Mouse (Mus musculus) heart, postnatal 0 days (tissue): ENCODE results near the gene Scd4. TPM values are rescaled to one million over a fixed set of nuclear protein-coding genes. Genes with fewer than 3 reads are reported as not detected.
A peak's percentile ranks its signal among the peaks of the same experiment; 100 is the strongest.

Experiments used
- ATAC-seq: fragments of 200-750 bp; cut with Nextera tagmentation; 2 replicates; pipeline ENCODE4 v1.8.0; 2017; ENCODE audit warnings: low read depth, moderate number of reproducible peaks, moderate library complexity; ENCODE audit not compliant: insufficient read depth
- DNase-seq: peaks from one replicate; pipeline ENCODE4 v3.0.0-alpha.2; 2016; ENCODE audit warnings: low spot score
- H3K27ac ChIP-seq: fragments of 300-500 bp; sonication (generic); 2 replicates; pipeline ENCODE4 v1.5.1; 2014; ENCODE audit warnings: low read depth, mild to moderate bottlenecking
- H3K27me3 ChIP-seq: fragments of 300-500 bp; sonication (generic); 2 replicates; pipeline ENCODE4 v1.6.1; 2014; ENCODE audit warnings: low read length, mixed read lengths; ENCODE audit not compliant: control insufficient read depth, insufficient read depth
- H3K36me3 ChIP-seq: fragments of 300-500 bp; sonication (generic); replicated peaks from 2 replicates; pipeline ENCODE4 v1.6.1; 2014; ENCODE audit warnings: low read length, mixed read lengths; ENCODE audit not compliant: control insufficient read depth, insufficient read depth
- H3K4me1 ChIP-seq: fragments of 300-500 bp; sonication (generic); 2 replicates; pipeline ENCODE4 v1.6.1; 2014; ENCODE audit warnings: antibody characterized with exemption; ENCODE audit not compliant: control insufficient read depth, insufficient read depth
- H3K4me2 ChIP-seq: fragments of 300-500 bp; sonication (generic); 2 replicates; pipeline ENCODE4 v1.6.1; 2014; ENCODE audit warnings: low read depth, mild to moderate bottlenecking, low read length, moderate library complexity
- H3K4me3 ChIP-seq: fragments of 300-500 bp; sonication (generic); 2 replicates; pipeline ENCODE4 v1.5.1; 2014; ENCODE audit warnings: low read depth, low read length
- H3K9ac ChIP-seq: fragments of 300-500 bp; sonication (generic); replicated peaks from 2 replicates; pipeline ENCODE4 v1.6.1; 2014; ENCODE audit warnings: low read depth, low read length, mixed read lengths
- H3K9me3 ChIP-seq: fragments of 300-500 bp; sonication (generic); replicated peaks from 2 replicates; pipeline ENCODE4 v1.6.1; 2016; ENCODE audit warnings: low read length; ENCODE audit not compliant: control insufficient read depth
- CTCF ChIP-seq: IDR thresholded peaks from 2 replicates; pipeline ENCODE4 v1.5.1; 2016; ENCODE audit warnings: antibody characterized with exemption, control low read depth, low read depth
- EP300 ChIP-seq: IDR thresholded peaks from 2 replicates; pipeline ENCODE4 v1.6.1; 2016; ENCODE audit warnings: antibody characterized with exemption, low read depth
- WGBS: fragments of 180-500 bp; shearing (Covaris S2); extraction: QIAGEN DNeasy Blood & Tissue Kit; methylation state at CpG from one replicate; pipeline ENCODE4 v1.1.7; 2014; 5-methylcytosine and 5-hydroxymethylcytosine counted together
- polyA plus RNA-seq: library from polyadenylated mRNA; unstranded; fragments of >200 nt; fragmentation: Nextera tagmentation; extraction: Ambion mirVana; gene quantifications from 2 replicates; pipeline ENCODE4 v1.2.1, GENCODE M21; 2015
- total RNA-seq: library from RNA; depleted of rRNA; stranded (reverse); fragments of >200 nt; gene quantifications from 2 replicates; pipeline ENCODE4 v1.2.3, GENCODE M21; 2014; ENCODE audit warnings: low replicate concordance

The Scd4 gene
- total and polyA plus RNA-seq, 2 experiments from 2014 or later, result 37.4 to 38.2 TPM

- Histone ChIP-seq H3K27ac (no peak overlapping the region), H3K4me1 (peaks cover 16% of the 10 kb centered on the region; the same call in 1 of the 2 replicates), H3K36me3 (peaks cover 25% of the 10 kb centered on the region), H3K27me3 (no peaks in the 10 kb centered on the region), H3K4me2 (no peak overlapping the region), H3K9me3 (no peaks in the 10 kb centered on the region), H3K9ac (no peak overlapping the region), H3K4me3 (no peak overlapping the region)
- WGBS, result 58% methylated on average over 5 of the region's 5 CpGs
- no peak for TF ChIP-seq EP300
- no peak for ATAC-seq
- no peak for DNase-seq
Observed at GRCm38 (mm10) chr19:44310814-44311213, 22.1 kb upstream of the Scd4 start.

DNA sequence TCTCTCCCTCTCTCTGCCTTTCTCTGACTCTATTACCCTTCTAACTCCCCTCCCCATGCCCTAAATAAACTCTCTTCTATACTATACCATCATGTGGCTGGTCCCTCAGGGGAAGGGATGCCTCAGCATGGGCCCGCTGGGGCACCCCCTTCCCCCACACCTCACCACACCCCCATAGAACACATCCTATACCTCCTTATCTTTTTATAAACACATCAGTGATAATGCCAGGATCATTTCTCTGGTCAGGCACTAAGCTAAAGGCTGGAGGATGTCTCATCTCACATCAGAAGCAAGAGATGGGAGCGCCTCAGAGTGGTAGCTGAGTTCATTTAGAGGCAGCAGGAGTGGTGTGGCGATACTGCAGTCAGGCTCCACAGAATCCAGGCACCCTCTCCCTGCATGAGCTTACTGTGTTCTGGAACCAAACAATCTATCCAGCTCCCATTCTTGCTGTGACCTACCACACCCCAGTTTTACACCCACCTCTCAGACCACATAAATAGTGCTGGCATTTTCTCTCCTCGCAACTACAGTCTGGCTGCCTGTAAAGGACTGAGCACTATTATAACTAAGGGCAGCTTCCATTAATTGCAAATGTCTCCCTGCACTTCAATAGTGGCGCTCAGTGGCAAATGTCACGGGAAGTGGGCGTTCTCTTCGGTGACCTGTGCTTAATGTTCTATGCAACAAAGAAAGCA, 21.4 kb upstream of the Scd4 start:
- Histone ChIP-seq H3K4me1 (peaks cover 16% of the 10 kb centered on the region; the same call in 1 of the 2 replicates), H3K36me3 (peaks cover 19% of the 10 kb centered on the region; the same call in 1 of the 2 replicates), H3K4me3 (no peak overlapping the region), H3K27ac (peak overlapping the region; percentile 32), H3K9ac (0 out of 2 replicates have a peak overlapping the region, but pooled peaks have one; percentile 2), H3K9me3 (no peaks in the 10 kb centered on the region), H3K27me3 (no peaks in the 10 kb centered on the region), H3K4me2 (no peak overlapping the region)
- WGBS, result 70% methylated on average over 8 of the region's 8 CpGs
- DNase-seq (no peak), ATAC-seq (no peak)
- TF ChIP-seq EP300 (no peak), CTCF (no peak)

DNA sequence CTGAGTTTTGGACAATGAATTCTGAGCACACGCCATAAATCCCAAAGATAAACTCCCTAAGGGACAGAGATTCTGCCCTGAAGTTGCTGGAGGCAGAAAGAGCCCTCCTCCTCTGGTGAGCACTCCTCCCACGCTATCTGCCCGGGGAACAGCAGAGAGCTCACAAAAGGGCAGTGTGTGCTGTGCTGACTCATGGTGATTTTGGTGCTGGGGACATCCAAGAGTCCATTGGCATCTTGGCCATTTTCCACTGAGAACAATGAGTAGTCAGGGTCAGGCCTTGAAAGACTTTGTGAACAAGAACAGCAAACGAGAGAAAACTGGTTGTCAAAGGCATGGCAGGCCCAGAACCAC, 20.9 kb upstream of the Scd4 start:
- 41% methylated on average over 4 of the region's 4 CpGs for WGBS
- no peak for TF ChIP-seq EP300
- TF ChIP-seq CTCF, result no peak
- DNase-seq (no peak), ATAC-seq (no peak)
- Histone ChIP-seq H3K4me3 (no peak overlapping the region), H3K36me3 (peaks cover 14% of the 10 kb centered on the region; the same call in 1 of the 2 replicates), H3K4me2 (no peak overlapping the region), H3K9me3 (no peaks in the 10 kb centered on the region), H3K4me1 (peaks cover 16% of the 10 kb centered on the region; the same call in 1 of the 2 replicates), H3K27me3 (no peaks in the 10 kb centered on the region), H3K9ac (0 out of 2 replicates have a peak overlapping the region, but pooled peaks have one; percentile 2), H3K27ac (peak overlapping the region; percentile 32)

DNA sequence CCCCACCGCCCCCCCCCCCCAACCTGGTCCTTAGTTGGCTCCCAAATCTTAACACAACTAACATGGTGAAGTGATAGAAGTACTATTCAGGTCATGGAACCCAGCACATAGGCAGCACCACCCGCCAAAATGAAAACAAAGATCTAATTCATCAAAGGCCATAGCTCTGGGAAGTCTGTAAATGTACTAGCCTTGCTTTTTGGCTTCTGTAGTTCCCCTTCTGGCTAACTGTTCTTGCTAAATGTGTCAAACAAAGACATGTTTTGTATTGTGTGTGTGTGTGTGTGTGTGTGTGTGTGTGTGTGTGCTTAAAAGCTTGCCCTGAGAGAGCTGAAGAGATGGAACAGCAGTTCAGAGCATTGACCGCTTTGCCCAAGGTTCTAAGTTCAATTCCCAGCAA, 19.8 kb upstream of the Scd4 start:
- Histone ChIP-seq H3K4me1 (peaks cover 16% of the 10 kb centered on the region; the same call in 1 of the 2 replicates), H3K4me2 (no peak overlapping the region), H3K9ac (no peak overlapping the region), H3K36me3 (peaks cover 3% of the 10 kb centered on the region; the same call in 1 of the 2 replicates), H3K4me3 (no peak overlapping the region), H3K9me3 (no peaks in the 10 kb centered on the region), H3K27me3 (no peaks in the 10 kb centered on the region), H3K27ac (no peak overlapping the region; the same call in 1 of the 2 replicates)
- ATAC-seq, result no peak
- no peak for DNase-seq
- 80% methylated on average over 3 of the region's 3 CpGs for WGBS
- TF ChIP-seq EP300, result no peak
- no peak for TF ChIP-seq CTCF

DNA sequence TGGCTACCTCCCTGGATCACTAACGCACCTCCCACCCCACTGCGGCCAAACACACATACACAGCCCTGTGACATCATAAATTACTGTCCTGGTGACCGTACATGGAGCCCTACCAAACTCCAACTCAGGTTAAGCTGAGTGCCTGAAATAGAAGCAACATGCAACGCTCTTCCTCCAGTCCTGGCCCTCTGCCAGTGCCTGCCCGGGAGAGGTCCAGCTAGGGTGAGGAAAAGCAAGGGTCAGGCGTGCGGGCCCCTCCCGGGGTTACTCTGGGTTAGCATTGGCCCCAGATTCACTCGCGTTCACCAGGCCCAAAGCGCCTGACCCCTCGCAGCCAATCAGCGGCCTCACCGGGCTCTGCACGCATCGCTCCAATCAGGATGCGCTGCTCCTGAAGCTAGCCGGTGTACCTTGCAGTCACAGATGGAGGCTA, 18.5 kb upstream of the Scd4 start:
- peak; percentile 98 for ATAC-seq
- peaks cover 5% of the 10 kb centered on the region; the same call in 1 of the 2 replicates for H3K9me3 ChIP-seq
- H3K4me3 ChIP-seq, result peak overlapping the region; percentile 52

More for the DNA sequence above, 18.5 kb upstream of the Scd4 start:
- Histone ChIP-seq H3K9ac (peak overlapping the region; percentile 51), H3K27me3 (no peaks in the 10 kb centered on the region), H3K4me2 (peak overlapping the region; percentile 72), H3K36me3 (no peaks in the 10 kb centered on the region), H3K4me1 (peaks cover 16% of the 10 kb centered on the region; the same call in 1 of the 2 replicates), H3K27ac (peak overlapping the region; percentile 96)
- peak; percentile 96 for DNase-seq
- no peak for TF ChIP-seq CTCF
- no peak for TF ChIP-seq EP300
- WGBS, result under 1% methylated on average over 18 of the region's 18 CpGs
